Mouse (Mus musculus): ENCODE data around the gene Hist1h3b. TPM values are rescaled to one million over a fixed set of nuclear protein-coding genes. Genes with fewer than 3 reads are reported as not detected.
"Not testable (repeated sequence)": the region's sequence is repeated elsewhere in the genome, so short reads cannot be mapped to it uniquely, and the experiment has no call there.

Gene Hist1h3b
- 10 to 100 TPM; 14.2 to 14.3 TPM for total RNA-seq (2021)
- long read RNA-seq, experiment 1, result 0 reads
- long read RNA-seq, experiment 2, result 0 reads

DNA sequence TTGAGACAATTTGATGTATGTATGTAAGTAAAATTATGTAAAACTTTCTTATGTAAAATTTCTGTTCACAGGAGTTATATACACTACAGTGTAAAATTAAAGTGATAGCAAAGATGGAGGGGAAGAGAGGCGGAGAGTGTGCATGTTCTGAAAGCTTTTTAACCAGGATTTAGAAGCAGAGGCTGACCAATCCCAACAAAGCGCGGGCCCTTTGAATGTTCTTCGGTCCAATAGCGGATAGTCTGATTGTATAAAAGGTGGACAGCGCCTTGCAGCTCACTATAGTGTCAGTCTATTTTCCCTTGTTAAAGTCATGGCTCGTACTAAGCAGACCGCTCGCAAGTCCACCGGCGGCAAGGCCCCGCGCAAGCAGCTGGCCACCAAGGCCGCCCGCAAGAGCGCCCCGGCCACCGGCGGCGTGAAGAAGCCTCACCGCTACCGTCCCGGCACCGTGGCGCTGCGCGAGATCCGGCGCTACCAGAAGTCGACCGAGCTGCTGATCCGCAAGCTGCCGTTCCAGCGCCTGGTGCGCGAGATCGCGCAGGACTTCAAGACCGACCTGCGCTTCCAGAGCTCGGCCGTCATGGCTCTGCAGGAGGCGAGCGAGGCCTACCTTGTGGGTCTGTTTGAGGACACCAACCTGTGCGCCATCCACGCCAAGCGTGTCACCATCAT lies at the start of gene Hist1h3b:
Gene Hist1h3b (plus strand): TSS at position 201 of the 675 bp plus-strand sequence.
- intact Hi-C loops (cut with DNase I), result loop anchor here (10.0 kb wide), 1 partner anchor 1707 kb away; the partner anchor contains the start of genes Hist1h2ag, Hist1h2bj and Hist1h4i

GRCm38 (mm10) chr13:23702801-23703200 lies 49.3 kb upstream of the Hist1h3b start:
- DNase-seq; intact Hi-C loops (cut with DNase I): not testable (repeated sequence)

More for the DNA sequence above, at the start of gene Hist1h3b:
- peak; percentile 63 to 71 for DNase-seq

GRCm38 (mm10) chr13:23705751-23706356 lies 46.2 kb upstream of the Hist1h3b start:
- DNase-seq, result no peak
- intact Hi-C loops (cut with DNase I), result no loop called here

DNA sequence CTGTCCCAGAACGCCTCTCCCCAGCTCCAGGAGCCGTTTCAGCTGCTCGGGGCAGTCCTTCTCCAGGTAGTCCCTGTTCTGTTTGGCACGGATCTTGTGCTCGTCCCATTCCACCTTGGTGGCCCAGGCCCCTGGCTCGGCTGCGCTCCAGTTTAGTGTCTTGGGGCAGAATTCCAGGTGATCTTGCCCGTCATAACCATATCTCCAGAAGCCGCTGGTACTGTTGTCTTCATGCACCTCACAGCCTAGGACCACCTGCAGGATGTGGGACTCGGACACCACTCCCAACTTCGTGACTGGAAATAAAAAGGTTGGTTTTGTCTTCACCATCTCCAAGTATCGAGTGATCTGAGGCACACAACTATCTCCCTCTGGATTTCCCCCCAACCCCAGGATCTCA lies 45.3 kb upstream of the Hist1h3b start:
- intact Hi-C loops (cut with DNase I), result no loop called here
- DNase-seq, result no peak

- no peak for DNase-seq
- intact Hi-C loops (cut with DNase I), result no loop called here
These were observed 44.0 kb upstream of the Hist1h3b start for GRCm38 (mm10) chr13:23708041-23708440.

DNA sequence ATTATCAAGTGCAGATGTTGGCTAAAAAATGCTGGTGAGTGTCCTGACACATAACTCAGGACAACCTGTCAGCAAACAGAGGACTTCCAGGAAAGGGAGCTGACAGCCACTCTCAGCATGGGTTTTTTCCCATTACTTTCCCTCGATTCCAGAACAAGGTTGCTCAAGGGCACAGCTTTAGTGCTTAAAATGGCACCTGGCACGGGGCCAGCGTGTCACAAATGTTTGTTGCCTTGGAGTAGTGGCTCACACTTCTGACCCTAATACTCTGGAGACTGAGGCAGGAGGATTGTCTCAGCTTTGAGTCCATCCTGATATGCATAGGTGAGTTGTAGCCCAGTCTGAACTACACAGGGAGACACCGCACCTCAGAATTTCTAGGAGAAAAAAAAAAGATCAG lies 43.4 kb upstream of the Hist1h3b start:
- intact Hi-C loops (cut with DNase I), result no loop called here
- no peak for DNase-seq

DNA sequence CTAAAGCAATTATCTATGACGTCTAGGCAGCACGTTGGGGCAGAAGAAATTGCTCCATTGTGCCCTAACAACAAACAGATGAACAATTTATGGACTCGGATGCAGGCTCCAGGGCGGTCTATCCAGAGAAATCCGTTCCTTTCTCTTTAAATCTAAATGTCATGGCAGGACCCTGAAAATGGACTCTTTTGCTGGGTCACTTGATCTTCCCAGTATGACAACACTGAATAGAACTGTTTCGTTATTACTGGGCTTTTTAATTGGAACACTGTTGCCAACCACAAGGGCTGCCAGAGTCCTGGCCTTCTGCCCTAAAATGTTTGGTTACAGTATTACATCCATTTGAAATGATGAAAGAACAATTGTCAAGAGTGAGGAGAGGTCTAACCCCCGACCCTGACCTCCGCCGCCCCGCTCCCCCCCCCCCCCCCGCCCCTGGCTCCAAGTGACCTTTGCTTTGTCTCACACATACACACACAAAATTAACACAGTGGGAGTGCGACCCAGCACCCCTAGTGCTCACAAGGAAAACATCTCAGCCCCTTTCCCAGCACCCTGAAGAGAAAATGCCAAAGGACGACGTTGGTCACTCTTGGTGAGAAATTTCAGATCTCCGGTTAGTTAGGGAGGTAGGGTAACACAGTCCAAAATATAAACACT lies 42.2 kb upstream of the Hist1h3b start:
- intact Hi-C loops (cut with DNase I), result no loop called here
- DNase-seq, result no peak

GRCm38 (mm10) chr13:23710374-23711089 lies 41.5 kb upstream of the Hist1h3b start, which contains the start of gene Hfe:
Gene Hfe (minus strand): TSS chr13:23710854.
- intact Hi-C loops (cut with DNase I), result no loop called here
- DNase-seq, result peak; percentile 30 to 42

DNA sequence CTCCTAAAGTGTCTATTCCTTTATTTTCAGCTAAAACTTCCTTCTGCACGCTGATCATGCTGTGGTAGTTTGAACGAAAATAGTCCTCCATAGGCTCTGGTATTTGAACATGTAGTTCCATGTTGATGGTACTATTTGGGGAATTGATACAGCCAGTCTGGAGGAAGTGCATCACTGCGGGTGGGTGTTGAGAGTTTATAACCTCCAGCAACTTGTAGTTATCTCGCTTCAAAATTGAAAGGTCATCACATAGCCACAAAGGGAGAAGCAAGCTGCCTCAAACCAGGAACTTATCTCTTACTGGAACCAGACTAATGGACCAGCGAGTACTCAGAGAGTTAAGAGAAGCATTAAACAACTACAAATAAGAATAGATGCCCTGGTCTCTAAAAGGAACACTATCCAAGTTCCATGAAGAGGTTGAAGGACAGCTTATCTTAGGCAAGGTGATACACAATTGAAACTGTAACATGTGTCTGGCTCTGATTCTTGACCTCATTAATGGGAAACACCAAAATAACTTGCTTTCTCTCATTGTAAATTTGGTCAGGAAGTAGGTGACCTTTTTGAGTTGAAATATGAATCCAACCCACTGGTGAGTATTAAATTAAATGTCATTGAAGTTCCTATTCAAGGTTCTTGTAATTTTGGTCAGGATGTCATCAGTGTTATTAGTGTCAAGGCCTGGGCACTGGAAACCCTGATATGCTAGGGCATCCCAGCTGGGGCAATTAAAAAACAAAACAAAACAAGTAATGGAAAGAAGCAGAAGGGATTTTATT lies 35.6 kb upstream of the Hist1h3b start:
- DNase-seq, result no peak
- intact Hi-C loops (cut with DNase I), result no loop called here

DNA sequence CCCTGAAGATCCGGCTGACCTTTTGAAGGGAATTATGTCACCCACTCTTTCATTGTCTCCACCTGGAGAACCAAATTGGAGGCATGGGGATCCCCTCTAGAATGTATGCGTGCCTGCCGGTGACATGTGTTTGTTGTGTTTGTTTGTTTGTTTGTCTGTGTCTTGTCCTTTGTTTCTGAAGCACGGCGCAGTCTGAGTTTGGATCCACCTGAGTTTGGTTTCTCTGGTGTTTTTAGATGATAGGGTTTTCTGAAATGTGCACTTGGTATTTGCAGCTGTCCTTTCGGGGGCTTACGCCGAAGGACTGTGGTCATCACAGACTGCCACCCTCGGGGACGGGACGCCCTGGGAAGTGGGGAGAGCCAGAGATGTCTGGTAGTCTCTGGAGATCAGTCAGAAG lies 34.9 kb upstream of the Hist1h3b start:
- intact Hi-C loops (cut with DNase I), result no loop called here

DNA sequence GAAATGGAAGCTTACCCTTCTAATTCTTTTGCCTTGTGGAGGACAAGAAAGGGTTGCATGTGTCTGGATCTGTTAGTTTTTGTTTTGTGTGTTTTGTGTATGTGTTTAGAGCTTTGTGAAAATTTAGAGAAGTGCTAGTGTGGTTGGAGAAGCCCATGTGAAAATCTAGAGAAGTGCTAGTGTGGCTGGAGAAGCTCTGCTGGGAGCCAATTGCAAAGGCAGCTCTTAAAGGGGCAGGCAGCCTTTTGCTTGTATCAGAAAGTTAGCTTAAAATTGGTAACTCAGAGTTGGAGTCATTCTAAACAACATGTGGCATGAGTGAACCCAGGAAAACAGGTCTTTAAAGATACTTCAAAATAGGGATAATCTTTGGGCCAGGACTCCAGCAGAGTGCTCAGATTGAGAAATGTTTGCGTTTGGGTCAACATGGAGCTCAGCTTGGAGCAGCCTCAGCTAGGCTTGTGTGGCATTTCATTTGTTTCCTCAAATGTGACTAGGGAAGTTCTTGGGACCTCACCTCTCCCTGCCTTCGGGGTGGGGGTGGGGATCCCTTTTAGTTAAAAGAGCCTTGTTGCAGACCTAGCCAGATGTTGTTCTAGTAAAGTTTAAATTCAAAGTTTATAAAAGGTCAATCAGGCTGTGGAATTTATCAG lies 34.3 kb upstream of the Hist1h3b start:
- intact Hi-C loops (cut with DNase I); DNase-seq: not testable (repeated sequence)

More for the DNA sequence above, 34.9 kb upstream of the Hist1h3b start:
- DNase-seq, result no peak

GRCm38 (mm10) chr13:23724239-23724638 lies 27.8 kb upstream of the Hist1h3b start:
- DNase-seq, result no peak
- intact Hi-C loops (cut with DNase I), result no loop called here

GRCm38 (mm10) chr13:23725213-23725612 lies 26.9 kb upstream of the Hist1h3b start:
- intact Hi-C loops (cut with DNase I), result no loop called here
- no peak for DNase-seq

DNA sequence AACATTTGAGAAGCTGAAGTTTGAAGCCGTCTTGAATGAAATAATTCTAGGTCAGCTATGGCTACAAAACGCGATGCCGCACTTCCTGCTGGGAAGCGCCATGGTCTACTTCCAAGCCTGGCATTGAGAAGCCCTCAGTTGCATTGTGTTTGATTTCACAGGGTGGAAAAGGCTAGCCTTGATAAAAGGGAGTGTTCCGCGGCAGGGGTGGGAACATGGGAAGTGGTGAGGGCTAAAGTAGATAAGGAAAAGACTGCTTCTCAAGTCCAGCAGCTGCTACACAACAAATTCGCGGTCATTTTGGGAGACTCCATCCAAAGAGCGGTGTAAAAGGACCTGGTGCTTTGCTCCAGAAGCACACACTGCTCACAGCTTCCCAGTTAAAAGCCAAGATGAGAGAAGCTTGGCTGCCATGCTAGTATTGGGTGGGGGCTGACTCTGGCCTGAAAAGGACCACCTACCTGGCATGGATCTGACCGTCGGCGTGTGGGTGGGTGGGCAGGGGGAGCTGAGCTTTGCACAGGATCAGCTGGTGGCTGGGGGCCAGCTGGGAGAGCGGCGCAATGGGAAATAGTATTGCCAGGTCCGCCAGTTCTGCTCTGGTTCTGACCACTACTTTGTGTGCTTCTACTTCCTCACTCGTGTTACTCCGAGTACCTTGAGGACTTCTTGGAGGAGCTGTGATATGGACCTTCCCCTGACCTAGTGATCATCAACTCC lies 23.4 kb upstream of the Hist1h3b start:
- DNase-seq, result no peak
- intact Hi-C loops (cut with DNase I), result no loop called here

DNA sequence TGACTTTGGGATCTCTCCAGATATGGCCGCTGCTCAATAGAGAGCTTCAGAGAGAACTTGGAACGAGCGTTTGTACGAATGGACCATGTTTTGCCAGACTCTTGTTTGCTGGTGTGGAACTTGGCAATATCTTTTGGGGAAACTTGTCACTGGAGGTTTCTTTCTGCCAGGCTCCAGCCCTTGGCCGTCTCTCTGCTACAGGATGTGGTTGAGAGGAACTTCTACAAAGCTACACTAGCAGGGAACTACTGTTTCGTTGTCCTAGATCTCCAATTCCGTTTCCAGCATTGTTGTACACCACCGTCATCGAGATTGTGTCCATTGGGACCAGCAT lies 22.9 kb upstream of the Hist1h3b start:
- intact Hi-C loops (cut with DNase I), result no loop called here
- no peak for DNase-seq

GRCm38 (mm10) chr13:23729706-23730105 lies 22.4 kb upstream of the Hist1h3b start:
- intact Hi-C loops (cut with DNase I), result loop anchor here (10.0 kb wide), 1 partner anchor 105 kb away; the partner anchor contains the start of genes Hist1h1e and Hist1h2be
- no peak for DNase-seq

DNA sequence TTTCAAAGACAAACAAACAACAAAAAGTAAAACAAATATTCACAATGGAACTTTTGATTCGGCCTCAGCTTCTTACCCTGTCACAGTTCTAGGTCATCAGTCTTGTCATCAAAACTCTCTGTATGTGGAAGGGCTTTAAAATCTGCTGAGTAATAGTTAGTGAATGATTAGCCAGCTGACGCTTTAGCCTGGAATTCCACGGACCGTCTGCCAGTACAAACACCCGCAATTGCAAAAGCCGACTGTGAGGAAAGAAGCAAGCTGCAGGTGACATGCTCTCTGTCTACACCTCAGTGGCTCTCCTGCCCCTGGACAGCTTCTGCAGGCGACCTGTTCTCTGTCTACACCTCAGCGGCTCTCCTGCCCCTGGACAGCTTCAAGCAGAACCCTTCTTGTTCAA lies 21.6 kb upstream of the Hist1h3b start:
- intact Hi-C loops (cut with DNase I), result loop anchor here (10.0 kb wide), 1 partner anchor 106 kb away; the partner anchor contains the start of genes Hist1h1e and Hist1h2be
- DNase-seq, result no peak

DNA sequence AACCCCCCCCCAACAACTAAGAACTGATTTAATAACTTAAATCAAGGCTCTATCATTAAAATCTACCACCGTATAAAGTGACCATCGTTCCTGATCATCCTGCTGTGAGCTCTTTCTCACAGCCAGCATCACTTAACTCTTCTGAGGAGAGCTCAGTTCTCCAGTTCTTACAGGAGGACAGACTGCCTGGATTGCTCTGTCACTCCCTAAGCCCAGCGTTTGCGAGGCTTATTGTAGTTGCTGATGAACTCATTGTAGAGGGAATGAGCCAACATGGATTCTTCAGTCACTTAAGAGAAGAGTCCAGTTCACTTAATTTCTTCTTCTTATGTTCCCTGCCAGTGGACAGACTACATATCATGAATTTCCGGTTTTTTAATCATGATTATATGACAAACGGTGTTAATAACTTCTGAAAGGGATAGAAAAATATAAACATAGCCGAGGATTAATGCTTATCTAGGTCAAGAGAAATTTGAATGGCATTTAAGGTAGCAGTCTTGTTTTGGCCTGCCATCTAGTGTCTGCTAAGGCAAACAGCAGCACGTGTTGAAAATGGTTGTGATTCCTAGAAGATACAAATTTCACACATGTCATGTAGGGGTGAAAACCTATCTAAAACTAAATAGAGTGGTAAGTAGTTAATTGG lies 19.8 kb upstream of the Hist1h3b start:
- no peak for DNase-seq
- intact Hi-C loops (cut with DNase I), result loop anchor here (1.0 to 10.0 kb wide), 2 partner anchors 31 to 107 kb away; partner anchors contain the start of genes Hist1h1e and Hist1h2be
